Mouse (Mus musculus): ENCODE measurements at regions not wholly inside any gene's neighbourhood (a gene's known extent, or its start where the extent isn't known, plus 50 kb on each side); places are given as distances from the start of the nearest gene placed in this dataset.

DNA sequence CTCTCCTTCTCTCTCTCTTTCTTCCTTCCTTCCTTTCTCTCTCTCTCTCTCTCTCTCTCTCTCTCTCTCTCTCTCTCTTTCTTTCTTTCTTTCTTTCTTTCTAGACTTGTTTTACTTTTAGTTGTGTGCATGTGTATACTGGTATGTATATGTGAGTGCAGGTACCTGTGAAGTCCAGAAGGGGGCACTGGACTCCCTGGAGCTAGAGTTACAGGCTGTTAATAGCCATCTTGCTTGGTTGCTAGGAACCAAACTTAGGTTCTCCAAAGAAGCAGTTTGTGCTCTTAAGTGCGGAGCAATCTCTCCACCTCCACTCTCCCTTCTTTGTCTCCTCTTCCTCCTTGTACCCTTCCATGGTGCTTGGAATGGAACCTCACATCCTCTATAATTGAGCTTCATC, 77.2 kb downstream of the Gm10604 start:
- TF ChIP-seq GATA4 (IDR thresholded peaks at IDR 0.05; ENCODE audit: insufficient replicate concordance, low read length): no peak

DNA sequence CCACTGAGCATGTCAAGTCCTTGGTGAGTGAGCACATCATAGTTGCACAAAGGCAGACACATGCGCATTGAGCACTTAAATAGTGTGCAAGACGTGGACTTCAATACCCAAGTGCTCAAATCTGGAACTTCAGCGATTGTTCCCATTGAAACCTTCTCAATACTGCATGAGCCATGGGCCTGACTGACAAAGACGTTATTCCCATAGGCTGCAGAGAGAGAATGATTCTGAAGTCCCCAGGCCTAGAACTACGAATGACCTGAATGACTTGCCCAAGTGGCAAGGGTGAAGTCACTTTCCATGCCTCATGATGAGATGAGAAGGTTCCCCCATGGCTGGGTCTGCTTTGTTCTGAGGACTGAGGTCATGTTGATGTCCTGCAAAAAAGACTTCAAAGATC, 77.7 kb downstream of the Gm10604 start:
- no peak for TF ChIP-seq GATA4 (IDR thresholded peaks at IDR 0.05; ENCODE audit: insufficient replicate concordance, low read length)

DNA sequence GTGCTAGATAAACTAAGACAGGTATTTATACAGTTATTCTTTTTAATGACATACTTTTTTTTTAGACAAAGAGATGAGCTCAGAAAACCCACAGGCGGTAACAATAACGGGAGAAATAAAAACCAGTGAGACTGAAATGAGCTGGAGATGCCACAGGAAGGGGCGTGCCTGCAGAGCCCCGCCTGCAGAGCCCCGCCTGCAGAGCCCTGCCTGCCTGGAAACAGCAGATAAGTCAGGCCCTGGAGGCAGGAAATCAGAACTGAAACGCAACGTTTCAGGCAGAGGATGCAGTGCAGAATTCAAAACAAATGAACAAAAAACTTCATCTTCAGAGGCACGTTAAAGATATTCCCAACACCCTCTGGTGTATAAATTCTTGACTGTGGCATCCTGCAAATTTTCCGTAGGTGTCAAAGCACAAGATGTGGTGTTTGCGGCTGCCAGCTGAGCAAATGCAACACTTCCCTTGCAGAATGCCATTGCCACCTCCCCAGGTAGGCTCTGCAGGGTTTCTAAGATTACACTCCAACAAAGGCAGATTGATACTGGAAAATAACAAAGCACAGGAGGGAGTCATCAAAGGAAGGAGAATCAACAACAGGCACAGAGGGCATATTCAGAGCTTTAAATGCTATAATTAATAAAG, 81.0 kb downstream of the Gm10604 start:
- no peak for TF ChIP-seq GATA4 (IDR thresholded peaks at IDR 0.05; ENCODE audit: insufficient replicate concordance, low read length)

DNA sequence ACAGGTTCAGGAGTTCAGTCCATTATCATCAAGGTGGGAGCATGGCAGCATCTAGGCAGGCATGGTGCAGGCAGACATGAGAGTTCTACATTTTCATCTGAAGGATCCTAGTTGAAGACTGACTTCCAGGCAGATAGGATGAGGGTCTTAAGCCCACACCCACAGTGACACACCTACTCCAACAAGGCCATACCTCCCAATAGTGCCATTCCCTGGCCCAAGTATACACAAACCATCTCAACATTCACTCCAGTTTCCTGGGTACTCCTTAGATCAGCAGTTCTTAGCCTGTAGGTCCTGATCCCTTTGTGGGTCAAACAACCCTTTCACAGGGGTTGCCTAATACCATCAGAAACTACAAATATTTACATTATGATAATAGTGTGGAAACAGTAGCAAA, 83.8 kb downstream of the Gm10604 start:
- TF ChIP-seq GATA4 (IDR thresholded peaks at IDR 0.05; ENCODE audit: insufficient replicate concordance, low read length): no peak

DNA sequence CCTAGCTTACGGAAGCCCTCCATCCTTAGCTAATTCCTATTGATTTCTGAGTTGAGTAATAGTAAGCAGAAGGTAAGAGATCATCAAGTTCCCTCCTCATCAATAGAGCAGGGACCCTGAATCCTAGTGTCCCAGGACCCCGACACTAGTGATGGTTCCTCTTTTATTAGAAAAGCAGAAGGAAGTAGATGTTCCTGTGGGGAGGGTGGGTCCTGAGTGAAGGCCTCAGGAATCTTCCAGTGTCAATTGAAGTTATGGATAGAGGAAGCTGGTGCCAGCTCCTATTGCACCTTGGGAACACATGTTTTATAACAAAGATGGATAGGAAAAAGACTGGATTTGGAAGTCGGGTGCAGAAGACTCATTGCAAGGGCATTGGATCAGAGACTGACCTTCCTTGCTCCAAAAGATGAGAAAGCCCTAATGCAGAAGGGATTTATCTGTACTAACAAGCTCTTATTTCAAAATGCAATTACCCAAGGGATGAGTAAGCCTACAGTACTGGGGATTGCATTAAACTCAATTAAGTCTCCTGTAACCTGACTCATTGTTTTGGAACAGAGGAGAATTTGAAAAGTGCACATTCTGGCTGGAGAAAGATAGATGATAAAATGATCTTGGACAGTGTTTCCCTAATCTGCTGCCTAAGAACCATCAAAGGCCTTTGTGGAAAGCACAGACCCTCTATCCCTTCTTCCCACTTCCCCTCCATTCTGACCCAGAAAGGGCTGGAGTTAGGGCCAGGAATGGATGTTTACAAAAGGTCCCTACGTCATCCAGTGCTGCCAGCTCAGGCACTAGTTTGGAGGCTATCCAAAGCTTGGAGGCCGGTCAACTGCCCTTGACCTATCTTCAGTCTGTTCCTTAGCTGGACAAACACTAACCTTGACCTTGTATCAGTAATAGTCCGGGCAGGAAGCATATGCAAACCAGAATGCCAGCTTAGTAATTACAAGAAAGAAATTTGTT, 84.9 kb downstream of the Gm10604 start:
- no peak for TF ChIP-seq GATA4 (IDR thresholded peaks at IDR 0.05; ENCODE audit: insufficient replicate concordance, low read length)

DNA sequence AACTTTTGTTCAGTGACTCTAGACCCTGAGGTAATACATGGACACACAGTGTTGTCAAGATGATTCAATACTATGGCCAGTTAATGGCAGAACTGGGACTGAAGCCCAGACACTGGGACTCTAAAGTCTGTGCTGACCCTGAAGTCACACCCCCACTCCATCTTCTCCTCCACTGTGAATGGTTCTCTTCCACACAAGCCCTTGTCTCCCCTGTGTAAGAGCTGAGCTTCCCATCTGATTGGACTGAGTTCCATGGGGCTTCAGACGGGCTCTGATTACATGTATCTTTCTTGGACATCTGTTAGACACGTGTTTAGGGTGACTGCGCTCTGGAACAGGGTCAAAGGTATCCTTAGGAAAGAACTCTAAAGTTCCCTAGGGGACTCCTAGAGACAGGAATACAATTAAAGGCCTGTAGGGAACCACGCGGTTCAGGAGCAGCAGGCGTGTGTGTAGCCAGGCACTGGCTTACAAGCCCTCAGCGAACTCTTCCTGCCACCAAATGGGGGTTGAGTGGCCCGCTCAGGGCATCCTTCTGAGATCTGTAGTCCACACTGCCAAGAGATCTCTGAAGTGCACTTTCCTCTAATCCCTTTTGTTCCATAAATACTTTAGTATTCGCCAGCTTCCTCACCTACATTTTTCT, 87.4 kb downstream of the Gm10604 start:
- TF ChIP-seq GATA4 (IDR thresholded peaks at IDR 0.05; ENCODE audit: insufficient replicate concordance, low read length): no peak

DNA sequence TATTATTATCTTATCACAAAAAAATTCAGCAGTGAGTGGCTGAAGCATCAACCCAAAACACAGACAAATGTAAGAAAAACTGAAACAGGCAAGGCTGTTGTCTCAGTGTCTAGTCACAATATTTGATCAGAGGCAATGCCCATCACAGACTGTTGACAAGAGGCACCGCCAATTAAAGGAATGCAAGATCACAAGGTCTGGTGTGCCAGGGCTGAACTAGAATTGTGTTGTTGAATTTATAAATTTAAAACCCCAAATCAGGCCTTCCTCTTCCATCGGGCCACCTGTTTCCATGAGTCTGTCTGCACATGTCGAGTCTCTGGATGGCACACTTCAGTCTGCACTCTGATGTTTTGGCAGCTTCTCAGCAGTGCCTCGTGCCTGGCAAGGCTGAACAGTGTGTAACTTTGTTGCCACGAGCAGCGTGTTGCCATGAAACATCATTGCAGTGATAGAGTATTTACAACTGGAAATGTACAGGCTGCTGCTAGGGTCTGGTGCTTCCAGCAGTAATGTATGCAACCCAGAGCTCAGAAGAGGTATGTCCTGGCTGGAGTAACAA, 91.9 kb downstream of the Gm10604 start:
- no peak for TF ChIP-seq GATA4 (IDR thresholded peaks at IDR 0.05; ENCODE audit: insufficient replicate concordance, low read length)

DNA sequence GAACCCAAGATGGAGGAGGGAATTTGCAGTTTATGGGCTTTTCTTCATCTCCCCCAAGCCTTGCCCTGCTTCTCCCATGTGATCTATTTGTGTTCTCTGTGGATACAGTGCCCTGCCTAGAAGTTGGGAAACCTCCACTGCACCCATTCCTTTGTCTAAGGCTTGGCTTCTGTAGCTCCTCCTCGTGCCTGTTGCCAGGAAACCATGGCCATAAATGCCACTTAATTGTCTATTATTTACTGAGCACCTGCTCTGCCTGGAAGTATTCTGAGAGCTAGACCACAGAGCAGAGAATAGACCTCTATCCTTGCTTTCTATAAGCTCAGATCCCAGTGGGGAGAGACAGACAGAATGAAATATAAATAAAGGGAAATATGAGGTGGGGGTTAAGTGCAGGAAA, 93.7 kb downstream of the Gm10604 start:
- TF ChIP-seq GATA4 (IDR thresholded peaks at IDR 0.05; ENCODE audit: insufficient replicate concordance, low read length): no peak

DNA sequence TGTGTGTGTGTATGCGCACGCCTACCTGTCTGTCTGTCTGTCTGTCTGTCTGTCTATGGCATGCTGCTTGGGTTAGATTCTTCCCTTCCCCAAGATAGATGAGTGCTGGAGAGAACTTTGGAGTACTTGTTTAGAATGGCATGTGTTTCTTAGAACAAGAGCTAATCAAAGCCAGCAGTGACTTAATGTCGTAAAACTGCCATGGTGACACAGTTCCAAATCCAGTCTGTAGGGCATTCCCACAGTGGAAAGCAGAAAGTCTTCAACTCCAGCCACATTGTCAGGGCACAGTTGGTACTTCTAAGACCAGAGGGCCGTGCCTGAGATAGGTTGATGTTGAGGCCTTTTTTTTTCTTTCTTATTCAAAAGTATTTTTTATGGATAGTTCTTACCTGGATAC, 95.6 kb downstream of the Gm10604 start:
- TF ChIP-seq GATA4 (IDR thresholded peaks at IDR 0.05; ENCODE audit: insufficient replicate concordance, low read length): no peak

DNA sequence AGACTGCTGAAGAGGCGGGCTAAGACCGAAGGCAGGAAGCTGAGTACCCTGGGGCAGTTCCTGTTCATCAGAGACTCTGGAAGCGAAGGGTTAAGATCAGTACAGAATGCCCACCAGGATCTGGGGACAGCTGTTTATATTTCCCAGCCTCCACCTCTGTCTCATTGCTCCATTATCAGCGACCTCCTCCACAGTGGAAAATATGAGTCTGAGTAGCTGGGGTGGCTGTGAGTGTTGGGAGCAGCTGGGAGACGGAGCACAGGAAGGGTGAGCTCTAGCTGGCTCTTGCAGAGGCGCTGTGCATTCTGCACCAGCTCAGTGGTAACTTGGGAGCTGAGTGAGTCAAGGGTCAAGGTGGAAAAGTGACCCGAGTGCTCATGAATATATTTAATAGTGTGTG, 96.2 kb downstream of the Gm10604 start:
- TF ChIP-seq GATA4 (IDR thresholded peaks at IDR 0.05; ENCODE audit: insufficient replicate concordance, low read length): no peak

DNA sequence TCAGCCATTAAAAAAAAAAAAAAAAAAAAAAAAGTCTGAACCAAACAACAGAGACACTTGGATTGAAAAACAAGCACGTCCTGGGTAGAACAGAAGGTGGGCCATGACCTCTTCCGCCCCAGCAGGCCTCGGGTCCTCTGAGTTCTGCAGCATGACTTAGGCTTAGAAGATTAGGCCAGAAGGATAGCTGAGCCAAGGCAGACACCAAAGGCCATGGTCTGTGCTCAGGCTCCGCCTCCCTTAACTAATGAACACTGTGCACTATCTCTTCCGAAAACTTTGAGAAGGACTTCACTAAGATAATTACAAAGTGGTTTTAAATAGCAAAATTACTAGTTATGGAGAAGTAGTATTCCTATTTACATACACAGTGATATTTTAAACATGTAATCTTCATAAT, 97.8 kb downstream of the Gm10604 start:
- no peak for TF ChIP-seq GATA4 (IDR thresholded peaks at IDR 0.05; ENCODE audit: insufficient replicate concordance, low read length)

DNA sequence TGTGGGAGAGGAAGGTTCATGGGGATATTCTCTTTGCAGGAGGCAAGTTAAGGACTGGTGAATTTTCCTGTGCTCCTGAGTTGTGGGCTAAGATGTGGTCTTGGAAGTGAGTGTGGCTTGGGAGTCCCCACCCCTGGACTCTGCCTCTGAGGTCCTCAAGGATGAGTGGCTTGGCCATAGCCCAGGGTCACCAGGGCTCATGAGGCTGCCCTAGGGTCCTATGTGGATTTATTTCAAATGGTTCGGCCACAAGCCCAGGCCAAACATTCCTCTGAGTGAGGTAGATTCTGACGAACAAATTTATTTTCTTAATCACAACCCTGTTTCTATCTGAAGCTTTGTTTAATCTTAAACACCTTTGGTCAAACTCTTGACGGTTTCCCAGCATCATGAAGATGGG, 98.4 kb downstream of the Gm10604 start:
- TF ChIP-seq GATA4 (IDR thresholded peaks at IDR 0.05; ENCODE audit: insufficient replicate concordance, low read length): no peak

DNA sequence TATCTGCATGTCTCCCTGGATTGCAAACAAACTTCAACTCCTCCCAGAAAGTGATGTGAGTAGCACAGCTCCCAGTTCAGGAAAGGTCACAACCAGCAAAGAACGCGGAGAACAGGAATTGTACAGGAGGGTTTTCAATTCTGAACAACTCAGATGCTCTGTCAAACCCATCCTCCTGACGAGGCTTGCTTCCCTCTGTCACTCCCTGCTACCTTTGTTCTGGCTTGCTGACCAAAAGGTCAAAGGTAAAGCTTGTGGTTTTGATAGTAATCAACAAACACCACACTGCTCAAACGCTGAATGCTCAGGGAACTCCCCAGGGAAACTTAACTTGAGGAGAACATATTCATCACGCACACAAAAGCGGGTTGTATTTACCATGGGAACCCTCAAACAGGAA, 102.4 kb downstream of the Gm10604 start:
- TF ChIP-seq GATA4 (IDR thresholded peaks at IDR 0.05; ENCODE audit: insufficient replicate concordance, low read length): no peak

DNA sequence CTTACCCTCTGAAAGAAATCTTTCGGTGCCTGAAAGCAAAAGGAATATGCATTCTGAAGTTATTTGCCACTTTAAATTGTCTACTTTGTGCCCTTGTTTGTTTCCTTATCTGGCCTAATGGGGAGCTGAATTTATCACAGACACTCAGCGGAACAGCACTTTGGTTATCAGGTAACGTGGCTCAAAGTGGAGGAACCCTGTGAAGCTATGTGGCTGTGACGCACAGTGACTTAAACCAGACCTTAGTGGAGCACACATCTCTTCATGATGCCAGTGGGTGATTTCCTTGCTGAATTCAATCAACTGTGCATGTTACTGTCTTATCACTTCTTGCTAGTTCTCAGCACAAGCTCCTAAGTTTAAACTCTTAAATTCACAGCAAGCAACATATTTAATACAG, 103.1 kb downstream of the Gm10604 start:
- TF ChIP-seq GATA4 (IDR thresholded peaks at IDR 0.05; ENCODE audit: insufficient replicate concordance, low read length): no peak

DNA sequence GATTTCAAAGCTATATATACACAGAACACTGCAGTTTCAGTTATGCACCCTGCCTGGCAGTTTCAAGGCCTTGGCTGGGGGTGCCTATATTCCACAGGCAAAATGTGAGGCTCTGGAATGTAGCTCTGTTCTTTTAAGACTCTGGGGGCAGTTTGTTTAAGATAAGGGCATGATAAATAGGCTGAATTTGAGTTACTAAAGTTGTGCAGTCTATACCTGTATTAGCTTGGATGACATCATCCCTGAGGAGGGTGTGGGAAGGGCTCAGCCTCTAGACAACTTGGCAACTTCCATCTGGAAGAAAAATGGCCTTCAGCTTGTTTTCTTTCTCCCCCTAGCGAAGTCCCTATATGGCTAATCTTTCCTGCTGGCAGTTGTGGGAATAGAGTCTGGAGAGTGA, 105.1 kb downstream of the Gm10604 start:
- TF ChIP-seq GATA4 (IDR thresholded peaks at IDR 0.05; ENCODE audit: insufficient replicate concordance, low read length): no peak

Measured in liver, adult (tissue).